Mouse (Mus musculus) CH12.LX (cell line): ENCODE data around the gene Prkca. TPM values are rescaled to one million over a fixed set of nuclear protein-coding genes. Genes with fewer than 3 reads are reported as not detected.

Source experiments
- DNase-seq: peaks from one replicate; pipeline ENCODE4 v3.0.0-alpha.2; 2013; ENCODE audit errors: extremely low read depth
- H3K27ac ChIP-seq: 2 replicates; pipeline ENCODE4 v1.5.1; 2012; ENCODE audit warnings: low read depth, mild to moderate bottlenecking, control low read depth, moderate library complexity; ENCODE audit not compliant: insufficient read depth
- H3K27me3 ChIP-seq: replicated peaks from 2 replicates; pipeline ENCODE3; 2012; ENCODE audit warnings: inconsistent platforms
- H3K36me3 ChIP-seq, 2 experiments: replicated peaks in 1 of 2; 2 replicates each; pipeline versions ENCODE3 to v1.6.1; 2012; ENCODE audit warnings: inconsistent platforms in 1 of 2, low read length in 1 of 2, mild to moderate bottlenecking in 1 of 2, mixed read lengths in 1 of 2, moderate library complexity in 1 of 2; ENCODE audit not compliant: control insufficient read depth in 1 of 2, insufficient read depth in 1 of 2
- H3K4me1 ChIP-seq, 2 experiments: 2 replicates each; pipeline ENCODE4 v1.6.1; 2012; ENCODE audit warnings: inconsistent platforms in 1 of 2, moderate library complexity in 1 of 2; ENCODE audit not compliant: insufficient read depth in 2 of 2, control insufficient read depth in 1 of 2
- H3K4me2 ChIP-seq: 2 replicates; pipeline ENCODE4 v1.6.1; 2012; ENCODE audit warnings: low read depth, mild to moderate bottlenecking, control low read depth; ENCODE audit not compliant: poor library complexity, insufficient read depth, severe bottlenecking
- H3K4me3 ChIP-seq, 3 experiments: fragments of 150-350 bp in 1 of 3; sonication (generic) in 1 of 3; replicated peaks in 1 of 3; 2 replicates each; pipeline versions ENCODE3 to v1.5.1; 2011 to 2012; ENCODE audit warnings: low read depth in 2 of 3, low read length in 2 of 3, mild to moderate bottlenecking in 2 of 3, moderate library complexity in 2 of 3, control low read depth in 1 of 3, improper control_type of control experiment in 1 of 3, inconsistent platforms in 1 of 3, mixed read lengths in 1 of 3; ENCODE audit not compliant: poor library complexity in 1 of 3
- H3K79me2 ChIP-seq: replicated peaks from 2 replicates; pipeline ENCODE4 v1.6.1; 2012; ENCODE audit warnings: mild to moderate bottlenecking, moderate library complexity; ENCODE audit not compliant: control insufficient read depth, poor library complexity, insufficient read depth, severe bottlenecking; ENCODE audit errors: extremely low read depth
- H3K9ac ChIP-seq: 2 replicates; pipeline ENCODE4 v1.6.1; 2012; ENCODE audit warnings: low read depth, mild to moderate bottlenecking, control low read depth, moderate library complexity; ENCODE audit not compliant: insufficient read depth
- H3K9me3 ChIP-seq: replicated peaks from 2 replicates; pipeline ENCODE3; 2012; ENCODE audit warnings: low read length, inconsistent platforms, mixed read lengths
- BHLHE40 ChIP-seq: IDR thresholded peaks from 2 replicates; pipeline ENCODE4 v1.6.1; 2011; ENCODE audit warnings: mild to moderate bottlenecking, low read depth, low read length, improper control_type of control experiment
- CHD2 ChIP-seq: IDR thresholded peaks from 2 replicates; pipeline ENCODE4 v1.6.1; 2011; ENCODE audit warnings: low read length, improper control_type of control experiment
- ELF1 ChIP-seq: IDR thresholded peaks from 2 replicates; pipeline ENCODE4 v1.6.1; 2014; ENCODE audit warnings: low read depth, mild to moderate bottlenecking, inconsistent platforms, low read length, improper control_type of control experiment
- EP300 ChIP-seq: IDR thresholded peaks from 2 replicates; pipeline ENCODE4 v1.6.1; 2011; ENCODE audit warnings: low read length, improper control_type of control experiment
- ETS1 ChIP-seq: conservative IDR thresholded peaks from 2 replicates; pipeline ENCODE4 v1.6.1; 2012; ENCODE audit warnings: low read depth, mild to moderate bottlenecking, inconsistent platforms, low read length, improper control_type of control experiment, moderate library complexity
- HCFC1 ChIP-seq: IDR thresholded peaks from 2 replicates; pipeline ENCODE4 v1.6.1; 2012; ENCODE audit warnings: low read depth, mild to moderate bottlenecking, inconsistent platforms, low read length, improper control_type of control experiment
- IRF4 ChIP-seq: IDR thresholded peaks from 2 replicates; pipeline ENCODE4 v1.6.1; 2014; ENCODE audit warnings: low read depth, mild to moderate bottlenecking, inconsistent platforms, low read length, improper control_type of control experiment
- JUND ChIP-seq: conservative IDR thresholded peaks from 2 replicates; pipeline ENCODE4 v1.6.1; 2011; ENCODE audit warnings: low read depth, low read length, improper control_type of control experiment
- KAT2A ChIP-seq: IDR thresholded peaks from 2 replicates; pipeline ENCODE4 v1.6.1; 2012; ENCODE audit warnings: low read length, improper control_type of control experiment, inconsistent platforms; ENCODE audit not compliant: insufficient replicate concordance
- MAX ChIP-seq: IDR thresholded peaks from 2 replicates; pipeline ENCODE4 v1.6.1; 2011; ENCODE audit warnings: low read length, improper control_type of control experiment
- MXI1 ChIP-seq: IDR thresholded peaks from 2 replicates; pipeline ENCODE4 v1.6.1; 2011; ENCODE audit warnings: mild to moderate bottlenecking, low read depth, low read length, improper control_type of control experiment
- NELFE ChIP-seq: IDR thresholded peaks from 2 replicates; pipeline ENCODE4 v1.6.1; 2011; ENCODE audit warnings: low read depth, low read length, improper control_type of control experiment
- NRF1 ChIP-seq: IDR thresholded peaks from 2 replicates; pipeline ENCODE4 v1.6.1; 2014; ENCODE audit warnings: low read depth, mild to moderate bottlenecking, inconsistent platforms, low read length, improper control_type of control experiment, moderate library complexity
- PAX5 ChIP-seq: IDR thresholded peaks from 2 replicates; pipeline ENCODE4 v1.6.1; 2012; ENCODE audit warnings: low read length, inconsistent platforms, mixed read lengths
- POLR2AphosphoS2 ChIP-seq: IDR thresholded peaks from 2 replicates; pipeline ENCODE4 v1.6.1; 2011; ENCODE audit warnings: low read depth, low read length, improper control_type of control experiment
- RAD21 ChIP-seq: IDR thresholded peaks from 2 replicates; pipeline ENCODE4 v1.6.1; 2011; ENCODE audit warnings: low read depth, mild to moderate bottlenecking, low read length, improper control_type of control experiment, moderate library complexity
- RCOR1 ChIP-seq: conservative IDR thresholded peaks from 2 replicates; pipeline ENCODE4 v1.6.1; 2012; ENCODE audit warnings: low read depth, mild to moderate bottlenecking, inconsistent platforms, low read length, improper control_type of control experiment
- USF1 ChIP-seq: IDR thresholded peaks from 2 replicates; pipeline ENCODE4 v1.6.1; 2014; ENCODE audit warnings: low read depth, mild to moderate bottlenecking, inconsistent platforms, low read length, improper control_type of control experiment
- ZKSCAN1 ChIP-seq: IDR thresholded peaks from 2 replicates; pipeline ENCODE4 v1.6.1; 2012; ENCODE audit warnings: low read depth, inconsistent platforms, low read length, improper control_type of control experiment, borderline replicate concordance
- ZMIZ1 ChIP-seq: IDR thresholded peaks from 2 replicates; pipeline ENCODE4 v1.6.1; 2012; ENCODE audit warnings: low read depth, mild to moderate bottlenecking, inconsistent platforms, low read length, improper control_type of control experiment
- dilution Hi-C: fragments of 300-500 bp; cut with MboI; formaldehyde crosslinking; loops from 2 replicates; pipeline ENCODE4 v1.14.3; 2020; ENCODE audit warnings: low sequenced_read_pairs; ENCODE audit not compliant: extremely low pct_unique_long_range_greater_than_20kb, extremely low pct_ligation_motif_present
- in situ Hi-C: fragments of 300-500 bp; cut with MboI; formaldehyde crosslinking; loops from 3 replicates; pipeline ENCODE4 v1.14.3; 2019; ENCODE audit warnings: low sequenced_read_pairs, low pct_ligation_motif_present, low pct_unique_long_range_greater_than_20kb, mixed read lengths
- polyA plus RNA-seq: library from polyadenylated mRNA; unstranded; fragments of >175 nt; gene quantifications from 2 replicates; pipeline ENCODE4 v1.2.1, GENCODE M21; 2012; ENCODE audit warnings: low read depth; ENCODE audit not compliant: insufficient read length
- total RNA-seq, 2 experiments: library from RNA; depleted of rRNA; stranded (reverse); fragments of 300-350 nt in 1 of 2; fragments of >200 nt in 1 of 2; gene quantifications; 2 replicates each; pipeline ENCODE4 v1.2.3; 2012 to 2014

Prkca gene
- total and polyA plus RNA-seq, 3 experiments: 40.0 to 107 (median 43.7) TPM

- no peak overlapping the region for H3K4me2 ChIP-seq
- no peaks in the 10 kb centered on the region for H3K79me2 ChIP-seq
- no peaks in the 10 kb centered on the region for H3K9me3 ChIP-seq
- H3K36me3 ChIP-seq: peaks cover 0 to 61% of the 10 kb centered on the region in 2 experiments
- no peak overlapping the region for H3K4me3 ChIP-seq
- H3K4me1 ChIP-seq: peaks cover 5 to 37% of the 10 kb centered on the region in 2 experiments; a peak in 3 of 4 replicates
- no peak for TF ChIP-seq USF1
- TF ChIP-seq POLR2AphosphoS2: no peak
- TF ChIP-seq PAX5: no peak
- TF ChIP-seq KAT2A: no peak
- TF ChIP-seq ZKSCAN1: no peak
- no peak for TF ChIP-seq RCOR1
- no peak for TF ChIP-seq MAX
- no peak for TF ChIP-seq HCFC1
- no peak for TF ChIP-seq ETS1
- TF ChIP-seq MXI1: no peak
- no peak for TF ChIP-seq ZMIZ1
- no peak for TF ChIP-seq ELF1
- no peak for TF ChIP-seq IRF4
- TF ChIP-seq CHD2: no peak
- TF ChIP-seq JUND: no peak
- TF ChIP-seq BHLHE40: no peak
- TF ChIP-seq, all 38 proteins: peak for 0
- in situ Hi-C loops: no loop called here
- Histone ChIP-seq H3K27me3 (no peaks in the 10 kb centered on the region), H3K27ac (no peak overlapping the region), H3K9ac (no peak overlapping the region)
- no peak for DNase-seq
- dilution Hi-C loops: no loop called here
Measured at GRCm38 (mm10) chr11:108079946-108080650, 263.6 kb downstream of the Prkca start.

GRCm38 (mm10) chr11:108079454-108079853, 264.3 kb downstream of the Prkca start:
- Histone ChIP-seq H3K9ac (no peak overlapping the region), H3K4me2 (no peak overlapping the region), H3K79me2 (no peaks in the 10 kb centered on the region), H3K4me3 (no peak overlapping the region), H3K9me3 (no peaks in the 10 kb centered on the region), H3K27me3 (no peaks in the 10 kb centered on the region), H3K27ac (no peak overlapping the region), H3K4me1 (peaks cover 5 to 37% of the 10 kb centered on the region in 2 experiments; a peak in 3 of 4 replicates), H3K36me3 (peaks cover 0 to 58% of the 10 kb centered on the region in 2 experiments)
- in situ Hi-C loops (no loop called here), dilution Hi-C loops (no loop called here)
- TF ChIP-seq ZKSCAN1 (no peak), NRF1 (no peak), NELFE (no peak), RAD21 (no peak), POLR2AphosphoS2 (no peak), EP300 (no peak)
- DNase-seq: no peak
